Comparison of ENCODE assay signal across 10 mouse cellular contexts in genomic region chr17:47142885-47143284, GRCm38 (mm10).
DNase-seq lines count a peak whose midpoint lies in the region; ATAC-seq lines count a peak whose summit lies in the region.
"Had no signal": no experiment of that assay in that cellular context is flagged by ENCODE, and none has a peak within 500 bp of the region (broad histone marks: within the 10 kb centered on the region; RNA-seq: fewer than 3 reads in every experiment).

No protein-coding gene starts in this region.

- peak overlapping the region; percentile 69 for H3K4me3 ChIP-seq in heart, embryonic 11.5 days (ENCODE audit: low read depth, low read length)
- H3K4me3 ChIP-seq in forebrain, embryonic 11.5 days (ENCODE audit: low read depth, low read length): peak overlapping the region; percentile 64
- no peak overlapping the region for H3K4me3 ChIP-seq in liver, embryonic 12.5 days
- H3K4me3 ChIP-seq: erythroblast, embryonic 14.5 days had no signal

- intact Hi-C loops in heart, postnatal 36 days (cut with DNase I): no loop called here

- DNase-seq in heart, postnatal 36 days: no peak
- peak; percentile 32 for DNase-seq in 3T3-L1 (ENCODE audit: low read depth, low spot score)
- no peak for DNase-seq in forebrain, embryonic 11.5 days (ENCODE audit: low spot score)
- no peak for DNase-seq in B cell, adult 2 months
- no peak for DNase-seq in urinary bladder, postnatal 36 days (ENCODE audit: low spot score in 2 of 2)

- peak overlapping the region; percentile 74 for H3K4me2 ChIP-seq in heart, embryonic 11.5 days
- H3K4me2 ChIP-seq in forebrain, embryonic 11.5 days (ENCODE audit: low read depth, low read length, severe bottlenecking): peak overlapping the region; percentile 90
- H3K4me2 ChIP-seq in liver, embryonic 12.5 days: 0 out of 2 replicates have a peak overlapping the region, but pooled peaks have one; percentile 0

- 21% methylated on average over 7 of the region's 7 CpGs for WGBS in heart, embryonic 11.5 days (ENCODE audit: insufficient replicate concordance)
- 29% methylated on average over 7 of the region's 7 CpGs for WGBS in forebrain, embryonic 11.5 days
- WGBS in liver, embryonic 12.5 days (ENCODE audit: insufficient replicate concordance): 33% methylated on average over 7 of the region's 7 CpGs

- no peak overlapping the region for H3K27ac ChIP-seq in heart, embryonic 11.5 days (ENCODE audit: low read depth, low read length)
- no peak overlapping the region for H3K27ac ChIP-seq in forebrain, embryonic 11.5 days (ENCODE audit: low read depth, low read length)
- no peak overlapping the region for H3K27ac ChIP-seq in liver, embryonic 12.5 days

- ATAC-seq in heart, embryonic 11.5 days (replicated peaks; ENCODE audit: insufficient number of reproducible peaks, low FRiP score, low TSS enrichment): no peak
- no peak for ATAC-seq in forebrain, embryonic 11.5 days (replicated peaks; ENCODE audit: low FRiP score)
- ATAC-seq in liver, embryonic 12.5 days: no peak
- ATAC-seq in megakaryocyte, adult 5-6 weeks (ENCODE audit: poor library complexity, severe bottlenecking): no peak

- no peaks in the 10 kb centered on the region for H3K27me3 ChIP-seq in heart, embryonic 11.5 days (ENCODE audit: control insufficient read depth, insufficient read depth, low read length)
- no peaks in the 10 kb centered on the region for H3K27me3 ChIP-seq in forebrain, embryonic 11.5 days (ENCODE audit: control insufficient read depth, insufficient read depth, low read length)
- peaks cover 46% of the 10 kb centered on the region for H3K27me3 ChIP-seq in liver, embryonic 12.5 days (replicated peaks)
- H3K27me3 ChIP-seq: CH12.LX had no signal

- peaks cover 24% of the 10 kb centered on the region for H3K4me1 ChIP-seq in heart, embryonic 11.5 days (ENCODE audit: control insufficient read depth, insufficient read depth, low read length)
- peaks cover 9% of the 10 kb centered on the region; the same call in 1 of the 2 replicates for H3K4me1 ChIP-seq in forebrain, embryonic 11.5 days (replicated peaks; ENCODE audit: control insufficient read depth, insufficient read depth, low read length)
- peaks cover 28% of the 10 kb centered on the region for H3K4me1 ChIP-seq in liver, embryonic 12.5 days

- no peaks in the 10 kb centered on the region for H3K36me3 ChIP-seq in heart, embryonic 11.5 days (ENCODE audit: control insufficient read depth, insufficient read depth, low read length)
- H3K36me3 ChIP-seq in forebrain, embryonic 11.5 days (ENCODE audit: control insufficient read depth, insufficient read depth, low read length): no peaks in the 10 kb centered on the region
- no peaks in the 10 kb centered on the region for H3K36me3 ChIP-seq in liver, embryonic 12.5 days

- no peaks in the 10 kb centered on the region for H3K9me3 ChIP-seq in heart, embryonic 11.5 days (replicated peaks; ENCODE audit: control insufficient read depth, low read length)
- H3K9me3 ChIP-seq in forebrain, embryonic 11.5 days (ENCODE audit: control insufficient read depth, low read length): no peaks in the 10 kb centered on the region
- H3K9me3 ChIP-seq in liver, embryonic 12.5 days (replicated peaks): no peaks in the 10 kb centered on the region

- peak overlapping the region; percentile 77; the same call in 1 of the 2 replicates for H3K9ac ChIP-seq in heart, embryonic 11.5 days (ENCODE audit: low read depth, low read length)
- peak overlapping the region; percentile 39; the same call in 1 of the 2 replicates for H3K9ac ChIP-seq in forebrain, embryonic 11.5 days (ENCODE audit: low read length)
- H3K9ac ChIP-seq in liver, embryonic 12.5 days: no peak overlapping the region

Comparison
In these comparisons a context has a peak if more than half of its experiments do, and no peak if none do; other contexts are left out.
1. H3K4me2 ChIP-seq: peak in every context shown above with its lines; median percentile 90 in forebrain, embryonic 11.5 days; 74 in heart, embryonic 11.5 days; 0 in liver, embryonic 12.5 days.